In the genomic region with DNA sequence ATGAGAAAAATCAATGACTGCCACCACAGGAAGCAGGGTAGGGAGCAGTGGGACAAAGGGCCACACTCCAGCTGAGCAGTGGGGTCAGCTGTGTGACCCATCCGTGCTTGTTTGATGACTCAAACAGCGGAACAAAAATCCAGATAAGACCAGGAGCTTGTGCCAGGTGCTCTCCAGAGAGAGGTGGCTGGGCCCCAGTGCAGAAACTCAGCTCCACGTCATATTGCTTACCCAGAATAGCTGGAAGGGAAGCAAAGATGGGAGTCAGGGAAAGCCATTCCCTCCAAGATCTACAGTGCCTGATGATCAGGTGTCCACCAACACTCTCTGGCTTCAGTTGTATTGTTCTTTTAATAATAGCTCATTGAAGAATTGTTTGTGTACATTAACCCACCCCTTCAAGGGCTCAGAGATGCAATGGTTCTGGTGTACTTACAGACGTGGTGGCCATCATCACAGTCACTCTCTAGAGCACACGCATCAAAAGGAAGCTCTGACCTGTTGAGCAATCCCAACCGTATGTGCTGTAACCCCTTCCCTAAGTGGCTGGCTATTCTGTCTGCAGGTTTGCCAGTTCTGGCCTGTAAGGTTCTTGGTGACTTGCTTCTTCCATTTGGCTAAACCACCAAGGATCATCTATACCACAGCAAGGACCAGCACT, we compare ENCODE assay signal across 10 mouse cellular contexts.
A peak's percentile ranks its signal among the peaks of the same experiment; 100 is the strongest.
DNase-seq lines count a peak whose midpoint lies in the region; ATAC-seq lines count a peak whose summit lies in the region.
"Had no signal": no experiment of that assay in that cellular context is flagged by ENCODE, and none has a peak within 500 bp of the region (broad histone marks: within the 10 kb centered on the region; RNA-seq: fewer than 3 reads in every experiment).

No protein-coding gene starts in this region.

- H3K9ac ChIP-seq in intestine, embryonic 14.5 days (ENCODE audit: low read length) = no peak overlapping the region

- no peak overlapping the region for H3K4me2 ChIP-seq in intestine, embryonic 14.5 days (ENCODE audit: low read length)

- peaks cover 15% of the 10 kb centered on the region for H3K4me1 ChIP-seq in brown adipose tissue, adult 24 weeks (ENCODE audit: control insufficient read depth, insufficient read depth, insufficient read length, low read length)
- H3K4me1 ChIP-seq in intestine, embryonic 14.5 days (replicated peaks; ENCODE audit: control insufficient read depth, insufficient read depth, low read length) = 0 out of 2 replicates have a peak, but pooled peaks cover 3% of the 10 kb centered on the region

- H3K27me3 ChIP-seq in intestine, embryonic 14.5 days (replicated peaks; ENCODE audit: control insufficient read depth, insufficient read depth, low read length) = no peaks in the 10 kb centered on the region

- ATAC-seq in intestine, embryonic 14.5 days (replicated peaks; ENCODE audit: low FRiP score, low TSS enrichment, low read depth) = 0 out of 2 replicates have a peak, but pooled peaks have one; percentile 58
- peak; percentile 96 for ATAC-seq in megakaryocyte, adult 5-6 weeks (ENCODE audit: poor library complexity, severe bottlenecking)
- ATAC-seq in inflammation-experienced regulatory T-cells, adult 6 months = no peak

- peak; percentile 49 for DNase-seq in adrenal gland, postnatal 10 days
- no peak for DNase-seq in adrenal gland, postnatal 4 days (ENCODE audit: low spot score in 2 of 2)
- DNase-seq in intestine, embryonic 14.5 days (ENCODE audit: low spot score) = no peak
- no peak for DNase-seq in right cerebral cortex, postnatal 10 days (ENCODE audit: low spot score in 2 of 2)
- DNase-seq in cerebellum, postnatal 25 days = no peak

- H3K4me3 ChIP-seq in brown adipose tissue, adult 24 weeks (ENCODE audit: insufficient read depth, low read depth, low read length) = no peak overlapping the region
- no peak overlapping the region for H3K4me3 ChIP-seq in intestine, embryonic 14.5 days (ENCODE audit: low read depth, low read length)
- H3K4me3 ChIP-seq: erythroblast, embryonic 14.5 days; limb, embryonic 10.5 days had no signal

- H3K36me3 ChIP-seq in intestine, embryonic 14.5 days (ENCODE audit: control insufficient read depth, insufficient read depth, low read length) = no peaks in the 10 kb centered on the region
- H3K36me3 ChIP-seq: limb, embryonic 10.5 days had no signal

- H3K9me3 ChIP-seq in intestine, embryonic 14.5 days (ENCODE audit: control insufficient read depth, low read length) = no peaks in the 10 kb centered on the region
- H3K9me3 ChIP-seq: limb, embryonic 10.5 days had no signal

- 64% methylated on average over 6 of the region's 6 CpGs for WGBS in intestine, embryonic 14.5 days

- H3K27ac ChIP-seq in brown adipose tissue, adult 24 weeks (replicated peaks; ENCODE audit: low read depth, low read length) = peak overlapping the region; percentile 18
- H3K27ac ChIP-seq in intestine, embryonic 14.5 days (ENCODE audit: low read depth) = no peak overlapping the region
- H3K27ac ChIP-seq: limb, embryonic 10.5 days had no signal
